Mouse (Mus musculus): ENCODE measurements around the gene Gm5678. TPM values are rescaled to one million over a fixed set of nuclear protein-coding genes. Genes with fewer than 3 reads are reported as not detected.

Gm5678 gene
- not detected in 2 replicates for polyA plus RNA-seq (2015; fragmentation: Nextera tagmentation; extraction: Ambion mirVana)

GRCm38 (mm10) chr16:93627761-93628400, at the start of gene Gm5678:
Gene Gm5678 (plus strand): TSS chr16:93628097.
- H3K9ac ChIP-seq: no peak within 1 kb of the TSS
- ATAC-seq (ENCODE audit: low read depth): no peak
- H3K27me3 ChIP-seq: no peaks in the 10 kb centered on the region
- H3K9me3 ChIP-seq: no peaks in the 10 kb centered on the region
- H3K4me2 ChIP-seq: no peak within 1 kb of the TSS
- no peaks in the 10 kb centered on the region for H3K4me1 ChIP-seq (replicated peaks)
- H3K36me3 ChIP-seq: no peaks in the 10 kb centered on the region
- 82% methylated on average over 23 of the region's 23 CpGs for WGBS
- H3K27ac ChIP-seq (replicated peaks): no peak within 1 kb of the TSS
- no peak within 1 kb of the TSS for H3K4me3 ChIP-seq

GRCm38 (mm10) chr16:93578346-93579005, 49.4 kb upstream of the Gm5678 start:
- Histone ChIP-seq H3K27ac (replicated peaks) (no peak overlapping the region), H3K36me3 (peaks cover 2% of the 10 kb centered on the region), H3K4me3 (no peak overlapping the region), H3K4me2 (no peak overlapping the region), H3K27me3 (no peaks in the 10 kb centered on the region), H3K9ac (no peak overlapping the region), H3K4me1 (replicated peaks) (no peaks in the 10 kb centered on the region), H3K9me3 (no peaks in the 10 kb centered on the region)
- ATAC-seq (ENCODE audit: low read depth): no peak
- 92% methylated on average over 8 of the region's 8 CpGs for WGBS

- H3K9ac ChIP-seq: no peak overlapping the region
- no peaks in the 10 kb centered on the region for H3K9me3 ChIP-seq
- peaks cover 25% of the 10 kb centered on the region for H3K36me3 ChIP-seq
- H3K27me3 ChIP-seq: no peaks in the 10 kb centered on the region
- 79% methylated on average over 6 of the region's 6 CpGs for WGBS
- no peak overlapping the region for H3K27ac ChIP-seq (replicated peaks)
- ATAC-seq (ENCODE audit: low read depth): no peak
- no peak overlapping the region for H3K4me3 ChIP-seq
- H3K4me1 ChIP-seq (replicated peaks): no peaks in the 10 kb centered on the region
- no peak overlapping the region for H3K4me2 ChIP-seq
These were observed 46.8 kb upstream of the Gm5678 start for GRCm38 (mm10) chr16:93581125-93581524.

GRCm38 (mm10) chr16:93584976-93585702, 42.8 kb upstream of the Gm5678 start:
- ATAC-seq (ENCODE audit: low read depth): no peak
- H3K4me2 ChIP-seq: no peak overlapping the region
- H3K4me3 ChIP-seq: no peak overlapping the region
- peaks cover 54% of the 10 kb centered on the region for H3K36me3 ChIP-seq
- 90% methylated on average over 24 of the region's 24 CpGs for WGBS
- no peaks in the 10 kb centered on the region for H3K27me3 ChIP-seq
- no peaks in the 10 kb centered on the region for H3K9me3 ChIP-seq
- no peak overlapping the region for H3K27ac ChIP-seq (replicated peaks)
- no peak overlapping the region for H3K9ac ChIP-seq
- no peaks in the 10 kb centered on the region; the same call in 1 of the 2 replicates for H3K4me1 ChIP-seq (replicated peaks)

GRCm38 (mm10) chr16:93585703-93586205, 42.1 kb upstream of the Gm5678 start:
- Histone ChIP-seq H3K4me2 (no peak overlapping the region), H3K27me3 (no peaks in the 10 kb centered on the region), H3K4me3 (no peak overlapping the region), H3K9ac (no peak overlapping the region), H3K36me3 (peaks cover 60% of the 10 kb centered on the region), H3K27ac (replicated peaks) (no peak overlapping the region), H3K9me3 (no peaks in the 10 kb centered on the region), H3K4me1 (replicated peaks) (no peaks in the 10 kb centered on the region; the same call in 1 of the 2 replicates)
- ATAC-seq (ENCODE audit: low read depth): no peak
- WGBS: 94% methylated on average over 9 of the region's 9 CpGs

- Histone ChIP-seq H3K9me3 (no peaks in the 10 kb centered on the region), H3K27me3 (no peaks in the 10 kb centered on the region), H3K4me3 (no peak overlapping the region), H3K36me3 (peaks cover 63% of the 10 kb centered on the region), H3K4me2 (no peak overlapping the region), H3K9ac (no peak overlapping the region), H3K4me1 (replicated peaks) (no peaks in the 10 kb centered on the region; the same call in 1 of the 2 replicates), H3K27ac (replicated peaks) (no peak overlapping the region)
- WGBS: 61% methylated on average over 8 of the region's 8 CpGs
- no peak for ATAC-seq (ENCODE audit: low read depth)
These were observed 41.5 kb upstream of the Gm5678 start for GRCm38 (mm10) chr16:93586382-93586781.

GRCm38 (mm10) chr16:93588281-93588680, 39.6 kb upstream of the Gm5678 start:
- H3K9me3 ChIP-seq: no peaks in the 10 kb centered on the region
- H3K27me3 ChIP-seq: no peaks in the 10 kb centered on the region
- H3K9ac ChIP-seq: no peak overlapping the region
- WGBS: 49% methylated on average over 4 of the region's 4 CpGs
- no peak for ATAC-seq (ENCODE audit: low read depth)
- no peak overlapping the region for H3K27ac ChIP-seq (replicated peaks)
- no peak overlapping the region for H3K4me3 ChIP-seq
- peaks cover 70% of the 10 kb centered on the region for H3K36me3 ChIP-seq
- H3K4me2 ChIP-seq: no peak overlapping the region
- H3K4me1 ChIP-seq (replicated peaks): no peaks in the 10 kb centered on the region; the same call in 1 of the 2 replicates

GRCm38 (mm10) chr16:93590915-93591314, 37.0 kb upstream of the Gm5678 start:
- Histone ChIP-seq H3K27ac (replicated peaks) (no peak overlapping the region), H3K4me3 (no peak overlapping the region), H3K27me3 (no peaks in the 10 kb centered on the region), H3K9me3 (no peaks in the 10 kb centered on the region), H3K4me2 (no peak overlapping the region), H3K36me3 (peaks cover 66% of the 10 kb centered on the region), H3K4me1 (replicated peaks) (no peaks in the 10 kb centered on the region; the same call in 1 of the 2 replicates), H3K9ac (no peak overlapping the region)
- 95% methylated on average over 15 of the region's 15 CpGs for WGBS
- ATAC-seq (ENCODE audit: low read depth): no peak

- 90% methylated on average over 20 of the region's 20 CpGs for WGBS
- Histone ChIP-seq H3K4me3 (no peak overlapping the region), H3K9me3 (no peaks in the 10 kb centered on the region), H3K9ac (no peak overlapping the region), H3K4me1 (replicated peaks) (no peaks in the 10 kb centered on the region; the same call in 1 of the 2 replicates), H3K4me2 (no peak overlapping the region), H3K27me3 (no peaks in the 10 kb centered on the region), H3K27ac (replicated peaks) (no peak overlapping the region), H3K36me3 (peaks cover 63% of the 10 kb centered on the region)
- no peak for ATAC-seq (ENCODE audit: low read depth)
These were observed 36.2 kb upstream of the Gm5678 start for GRCm38 (mm10) chr16:93591450-93592430.

GRCm38 (mm10) chr16:93592711-93593110, 35.2 kb upstream of the Gm5678 start:
- H3K9ac ChIP-seq: no peak overlapping the region
- WGBS: 95% methylated on average over 3 of the region's 3 CpGs
- no peaks in the 10 kb centered on the region for H3K9me3 ChIP-seq
- peaks cover 65% of the 10 kb centered on the region for H3K36me3 ChIP-seq
- no peak overlapping the region for H3K4me3 ChIP-seq
- no peak overlapping the region for H3K4me2 ChIP-seq
- no peak overlapping the region for H3K27ac ChIP-seq (replicated peaks)
- no peaks in the 10 kb centered on the region for H3K27me3 ChIP-seq
- H3K4me1 ChIP-seq (replicated peaks): no peaks in the 10 kb centered on the region; the same call in 1 of the 2 replicates
- no peak for ATAC-seq (ENCODE audit: low read depth)

- no peak overlapping the region for H3K4me2 ChIP-seq
- no peak overlapping the region for H3K9ac ChIP-seq
- H3K36me3 ChIP-seq: peaks cover 67% of the 10 kb centered on the region
- ATAC-seq (ENCODE audit: low read depth): no peak
- H3K4me1 ChIP-seq (replicated peaks): no peaks in the 10 kb centered on the region
- no peak overlapping the region for H3K4me3 ChIP-seq
- WGBS: 96% methylated on average over 8 of the region's 8 CpGs
- no peak overlapping the region for H3K27ac ChIP-seq (replicated peaks)
- H3K9me3 ChIP-seq: no peaks in the 10 kb centered on the region
- no peaks in the 10 kb centered on the region for H3K27me3 ChIP-seq
These were observed 34.5 kb upstream of the Gm5678 start for GRCm38 (mm10) chr16:93593406-93593805.

All from neural tube, embryonic 13.5 days (tissue).